Mouse (Mus musculus) heart, embryonic 15.5 days (tissue): ENCODE data around the gene Spata25. TPM values are rescaled to one million over a fixed set of nuclear protein-coding genes. Genes with fewer than 3 reads are reported as not detected.
A peak's percentile ranks its signal among the peaks of the same experiment; 100 is the strongest.
"Not testable (repeated sequence)": the region's sequence is repeated elsewhere in the genome, so short reads cannot be mapped to it uniquely, and the experiment has no call there.

ENCODE experiments used
- ATAC-seq: fragments of 200-750 bp; cut with Nextera tagmentation; replicated peaks from 2 replicates; pipeline ENCODE4 v1.8.0; 2017; ENCODE audit warnings: low read depth, moderate TSS enrichment; ENCODE audit not compliant: insufficient number of reproducible peaks, insufficient read depth, low FRiP score
- H3K27ac ChIP-seq: fragments of 300-500 bp; sonication (generic); 2 replicates; pipeline ENCODE4 v1.5.1; 2015; ENCODE audit warnings: mild to moderate bottlenecking, inconsistent platforms
- H3K27me3 ChIP-seq: fragments of 300-500 bp; sonication (generic); 2 replicates; pipeline ENCODE4 v1.6.1; 2015; ENCODE audit warnings: inconsistent platforms
- H3K36me3 ChIP-seq: fragments of 300-500 bp; sonication (generic); 2 replicates; pipeline ENCODE4 v1.6.1; 2015; ENCODE audit warnings: mild to moderate bottlenecking, inconsistent platforms
- H3K4me1 ChIP-seq: fragments of 300-500 bp; sonication (generic); replicated peaks from 2 replicates; pipeline ENCODE4 v1.6.1; 2015; ENCODE audit warnings: inconsistent platforms
- H3K4me2 ChIP-seq: fragments of 300-500 bp; sonication (generic); 2 replicates; pipeline ENCODE4 v1.6.1; 2015; ENCODE audit warnings: inconsistent platforms, mild to moderate bottlenecking, moderate library complexity
- H3K4me3 ChIP-seq: fragments of 300-500 bp; sonication (generic); 2 replicates; pipeline ENCODE4 v1.5.1; 2015; ENCODE audit warnings: mild to moderate bottlenecking, inconsistent platforms
- H3K9ac ChIP-seq: fragments of 300-500 bp; sonication (generic); 2 replicates; pipeline ENCODE4 v1.6.1; 2015; ENCODE audit warnings: mild to moderate bottlenecking, inconsistent platforms
- H3K9me3 ChIP-seq: fragments of 300-500 bp; sonication (generic); replicated peaks from 2 replicates; pipeline ENCODE4 v1.6.1; 2016; ENCODE audit warnings: inconsistent platforms
- WGBS: fragments of 180-500 bp; shearing (Covaris S2); methylation state at CpG from one replicate; pipeline ENCODE4 v1.1.7; 2015; ENCODE audit warnings: mixed read lengths; 5-methylcytosine and 5-hydroxymethylcytosine counted together
- polyA plus RNA-seq: library from polyadenylated mRNA; unstranded; fragments of >200 nt; fragmentation: Nextera tagmentation; extraction: Ambion mirVana; gene quantifications from 2 replicates; pipeline ENCODE4 v1.2.1, GENCODE M21; 2015

The Spata25 gene
- polyA plus RNA-seq, 1 experiment from 2014 or later, result not detected

- H3K9ac ChIP-seq, H3K4me3 ChIP-seq, H3K9me3 ChIP-seq, H3K27ac ChIP-seq, H3K27me3 ChIP-seq, H3K4me2 ChIP-seq, ATAC-seq, H3K36me3 ChIP-seq: not testable (repeated sequence)
- WGBS, result 91% methylated on average over 7 of the region's 9 CpGs
- H3K4me1 ChIP-seq, result peaks cover 36% of the 10 kb centered on the region
Measured at GRCm38 (mm10) chr2:164863411-164863810, 35.1 kb upstream of the Spata25 start.

GRCm38 (mm10) chr2:164862179-164862861, 34.0 kb upstream of the Spata25 start:
- peaks cover 44% of the 10 kb centered on the region for H3K4me1 ChIP-seq

GRCm38 (mm10) chr2:164861094-164861493, 32.8 kb upstream of the Spata25 start:
- ATAC-seq, result no peak
- Histone ChIP-seq H3K4me3 (no peak overlapping the region), H3K9ac (no peak overlapping the region), H3K36me3 (no peaks in the 10 kb centered on the region), H3K9me3 (no peaks in the 10 kb centered on the region), H3K4me2 (no peak overlapping the region), H3K27ac (peak overlapping the region; percentile 68; the same call in 1 of the 2 replicates), H3K27me3 (peaks cover 30% of the 10 kb centered on the region), H3K4me1 (peaks cover 46% of the 10 kb centered on the region)
- 60% methylated on average over 4 of the region's 4 CpGs for WGBS

More at GRCm38 (mm10) chr2:164862179-164862861, 34.0 kb upstream of the Spata25 start:
- WGBS, result 31% methylated on average over 9 of the region's 9 CpGs
- Histone ChIP-seq H3K27me3 (peaks cover 18% of the 10 kb centered on the region), H3K9me3 (no peaks in the 10 kb centered on the region), H3K4me2 (peak overlapping the region; percentile 18; the same call in 1 of the 2 replicates), H3K4me3 (no peak overlapping the region), H3K9ac (no peak overlapping the region), H3K36me3 (no peaks in the 10 kb centered on the region), H3K27ac (peak overlapping the region; percentile 68)
- ATAC-seq, result peak; percentile 53; the same call in 1 of the 2 replicates

- Histone ChIP-seq H3K27me3 (peaks cover 41% of the 10 kb centered on the region), H3K9ac (no peak overlapping the region), H3K4me3 (no peak overlapping the region), H3K27ac (no peak overlapping the region), H3K9me3 (no peaks in the 10 kb centered on the region), H3K4me1 (peaks cover 47% of the 10 kb centered on the region), H3K4me2 (no peak overlapping the region), H3K36me3 (no peaks in the 10 kb centered on the region)
- no peak for ATAC-seq
- WGBS, result 59% methylated on average over 9 of the region's 9 CpGs
Measured at GRCm38 (mm10) chr2:164859640-164860432, 31.5 kb upstream of the Spata25 start.

GRCm38 (mm10) chr2:164859155-164859554, 30.8 kb upstream of the Spata25 start:
- H3K9ac ChIP-seq, result no peak overlapping the region
- H3K36me3 ChIP-seq, result no peaks in the 10 kb centered on the region
- peaks cover 48% of the 10 kb centered on the region for H3K27me3 ChIP-seq
- 44% methylated on average over 2 of the region's 2 CpGs for WGBS
- no peaks in the 10 kb centered on the region for H3K9me3 ChIP-seq
- H3K4me1 ChIP-seq, result peaks cover 44% of the 10 kb centered on the region
- H3K4me2 ChIP-seq, result no peak overlapping the region
- no peak for ATAC-seq
- H3K4me3 ChIP-seq, result no peak overlapping the region
- no peak overlapping the region for H3K27ac ChIP-seq

GRCm38 (mm10) chr2:164857842-164858553, 29.7 kb upstream of the Spata25 start:
- Histone ChIP-seq H3K27ac (peak overlapping the region; percentile 10; the same call in 1 of the 2 replicates), H3K27me3 (peaks cover 54% of the 10 kb centered on the region), H3K4me1 (peaks cover 44% of the 10 kb centered on the region), H3K9ac (peak overlapping the region; percentile 46; the same call in 1 of the 2 replicates), H3K9me3 (no peaks in the 10 kb centered on the region), H3K4me2 (peak overlapping the region; percentile 96), H3K4me3 (peak overlapping the region; percentile 58), H3K36me3 (no peaks in the 10 kb centered on the region)
- WGBS, result 12% methylated on average over 19 of the region's 19 CpGs
- ATAC-seq, result no peak

GRCm38 (mm10) chr2:164857101-164857821, 28.9 kb upstream of the Spata25 start, which contains the start of gene Pltp:
Gene Pltp, minus strand, starts transcription at chr2:164857711.
- peak within 1 kb of the TSS; percentile 46 for H3K9ac ChIP-seq
- ATAC-seq, result peak; percentile 37; the same call in 1 of the 2 replicates
- H3K4me1 ChIP-seq, result peaks cover 40% of the 10 kb centered on the region
- no peaks in the 10 kb centered on the region for H3K9me3 ChIP-seq
- WGBS, result under 1% methylated on average over 47 of the region's 47 CpGs
- H3K27me3 ChIP-seq, result peaks cover 59% of the 10 kb centered on the region
- H3K36me3 ChIP-seq, result no peaks in the 10 kb centered on the region
- peak within 1 kb of the TSS; percentile 96 for H3K4me2 ChIP-seq
- H3K27ac ChIP-seq, result peak within 1 kb of the TSS; percentile 10; the same call in 1 of the 2 replicates
- peak within 1 kb of the TSS; percentile 58 for H3K4me3 ChIP-seq

- WGBS, result 1% methylated on average over 42 of the region's 42 CpGs
- Histone ChIP-seq H3K9ac (peak overlapping the region; percentile 46), H3K4me2 (peak overlapping the region; percentile 96), H3K36me3 (no peaks in the 10 kb centered on the region), H3K4me3 (peak overlapping the region; percentile 58), H3K9me3 (no peaks in the 10 kb centered on the region), H3K27me3 (peaks cover 59% of the 10 kb centered on the region), H3K4me1 (peaks cover 32% of the 10 kb centered on the region), H3K27ac (no peak overlapping the region)
- peak; percentile 38 for ATAC-seq
Measured at GRCm38 (mm10) chr2:164856309-164857100, 28.2 kb upstream of the Spata25 start.

- H3K27ac ChIP-seq, H3K9ac ChIP-seq, ATAC-seq, H3K36me3 ChIP-seq, H3K9me3 ChIP-seq, H3K4me2 ChIP-seq: not testable (repeated sequence)
- Histone ChIP-seq H3K27me3 (peaks cover 59% of the 10 kb centered on the region), H3K4me3 (peak overlapping the region; percentile 58; the same call in 1 of the 2 replicates), H3K4me1 (peaks cover 27% of the 10 kb centered on the region)
- 85% methylated on average over 5 of the region's 5 CpGs for WGBS
Measured at GRCm38 (mm10) chr2:164855572-164855971, 27.2 kb upstream of the Spata25 start.

GRCm38 (mm10) chr2:164850061-164850460, 21.7 kb upstream of the Spata25 start:
- Histone ChIP-seq H3K9me3 (no peaks in the 10 kb centered on the region), H3K27ac (no peak overlapping the region), H3K36me3 (no peaks in the 10 kb centered on the region), H3K4me2 (no peak overlapping the region), H3K27me3 (peaks cover 20% of the 10 kb centered on the region), H3K9ac (no peak overlapping the region), H3K4me3 (no peak overlapping the region), H3K4me1 (no peaks in the 10 kb centered on the region)
- WGBS, result 69% methylated on average over 8 of the region's 8 CpGs
- no peak for ATAC-seq
